Mouse (Mus musculus) ovary, postnatal 14 days (tissue): ENCODE results near the gene Gtpbp2.
A peak's percentile ranks its signal among the peaks of the same experiment; 100 is the strongest.

Experiments used
- DNase-seq: peaks from one replicate; pipeline ENCODE4 v3.0.0; 2022; ENCODE audit warnings: low spot score

The Gtpbp2 gene

GRCm38 (mm10) chr17:46160686-46161085 lies at the start of gene Gtpbp2:
Gene Gtpbp2 (plus strand): TSS chr17:46161032.
- DNase-seq = peak; percentile 84

- DNase-seq = no peak
Measured at GRCm38 (mm10) chr17:46115489-46115888, 45.3 kb upstream of the Gtpbp2 start.

DNA sequence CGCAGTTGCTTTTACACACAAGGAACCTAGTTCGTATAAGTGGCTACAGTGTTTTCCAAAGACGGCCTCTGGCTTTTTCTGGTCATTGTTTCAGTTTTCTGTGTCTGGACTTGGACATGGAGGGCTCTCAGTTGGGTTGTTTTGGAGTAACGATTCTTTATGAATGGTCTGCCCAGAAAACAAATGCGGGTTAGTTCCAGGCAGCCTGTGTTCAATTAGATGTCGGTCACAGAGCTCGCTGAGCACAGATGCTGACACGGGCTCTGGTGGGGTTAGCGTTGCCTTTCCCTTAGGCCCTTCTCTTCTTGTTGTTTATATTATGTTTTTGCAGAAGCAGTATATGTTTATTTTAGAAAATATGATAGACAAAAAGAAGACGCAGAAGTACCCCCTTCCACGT lies 44.7 kb upstream of the Gtpbp2 start:
- no peak for DNase-seq

GRCm38 (mm10) chr17:46116881-46117280 lies 44.0 kb upstream of the Gtpbp2 start:
- DNase-seq = no peak

DNA sequence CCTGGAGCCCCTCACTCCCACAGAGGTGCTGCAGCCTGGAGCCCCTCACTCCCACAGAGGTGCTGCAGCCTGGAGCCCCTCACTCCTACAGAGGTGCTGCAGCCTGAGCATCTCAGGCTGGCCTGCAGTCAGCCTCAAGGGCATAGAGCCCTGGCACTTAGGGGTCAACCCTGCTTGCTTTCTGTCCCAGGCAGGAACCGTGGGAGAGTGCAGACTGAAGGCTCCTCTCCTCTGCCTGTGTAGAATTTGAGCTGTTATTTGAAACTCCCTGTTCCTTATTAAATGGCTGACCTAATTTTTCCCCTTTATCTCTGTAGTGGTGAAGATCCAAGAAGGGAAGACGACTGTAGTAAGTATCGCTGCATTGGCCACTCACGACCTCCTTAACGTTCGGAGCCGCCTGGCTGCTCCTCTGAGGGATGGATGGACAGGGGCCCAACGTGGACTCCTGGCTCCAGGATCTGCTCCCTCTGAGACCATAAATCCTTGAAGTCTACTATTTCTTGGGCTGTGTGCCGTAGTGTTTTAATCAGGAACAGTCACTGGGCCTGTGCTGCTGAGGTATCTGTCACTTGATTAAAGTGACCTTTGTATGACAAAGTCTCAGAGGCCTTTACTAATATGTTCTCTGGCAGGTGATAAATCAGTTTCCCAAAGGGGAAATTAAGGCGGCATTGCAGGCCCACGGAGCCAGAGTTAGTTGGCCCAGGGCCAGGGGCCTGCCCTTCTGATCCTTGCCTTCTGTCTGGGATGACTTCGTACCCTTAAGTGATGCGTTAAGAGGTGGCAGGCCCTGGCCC lies 43.0 kb upstream of the Gtpbp2 start:
- DNase-seq = no peak

GRCm38 (mm10) chr17:46118423-46118850 lies 42.4 kb upstream of the Gtpbp2 start:
- no peak for DNase-seq

- DNase-seq = no peak
Measured at GRCm38 (mm10) chr17:46119641-46120040, 41.2 kb upstream of the Gtpbp2 start.

GRCm38 (mm10) chr17:46122791-46123190 lies 38.0 kb upstream of the Gtpbp2 start:
- DNase-seq = no peak

DNA sequence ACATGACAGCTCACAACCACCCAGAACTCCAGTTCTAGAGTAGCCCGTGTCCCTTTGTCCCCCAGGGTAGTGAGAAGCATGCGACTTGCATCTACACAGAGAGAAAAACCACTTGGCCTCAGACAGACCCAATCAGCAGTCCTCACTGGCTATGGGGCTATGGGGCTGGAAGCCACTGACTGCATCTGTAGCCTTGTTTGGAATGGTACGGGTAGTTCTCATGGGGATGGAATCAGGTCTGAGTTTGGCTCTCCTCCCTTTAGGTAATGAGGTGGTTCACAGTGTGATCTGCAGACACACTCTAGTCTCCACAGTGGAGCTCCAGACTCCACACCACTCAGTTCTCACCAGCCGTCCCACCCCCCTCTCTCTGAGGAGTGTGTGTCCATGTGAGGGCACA lies 37.5 kb upstream of the Gtpbp2 start:
- no peak for DNase-seq

GRCm38 (mm10) chr17:46123953-46124700 lies 36.7 kb upstream of the Gtpbp2 start:
- DNase-seq = no peak

- no peak for DNase-seq
Measured at GRCm38 (mm10) chr17:46126608-46127007, 34.2 kb upstream of the Gtpbp2 start.

- DNase-seq = no peak
Measured at GRCm38 (mm10) chr17:46127814-46128493, 32.9 kb upstream of the Gtpbp2 start.

- DNase-seq = peak; percentile 70
Measured at GRCm38 (mm10) chr17:46129741-46130498, 30.9 kb upstream of the Gtpbp2 start.

DNA sequence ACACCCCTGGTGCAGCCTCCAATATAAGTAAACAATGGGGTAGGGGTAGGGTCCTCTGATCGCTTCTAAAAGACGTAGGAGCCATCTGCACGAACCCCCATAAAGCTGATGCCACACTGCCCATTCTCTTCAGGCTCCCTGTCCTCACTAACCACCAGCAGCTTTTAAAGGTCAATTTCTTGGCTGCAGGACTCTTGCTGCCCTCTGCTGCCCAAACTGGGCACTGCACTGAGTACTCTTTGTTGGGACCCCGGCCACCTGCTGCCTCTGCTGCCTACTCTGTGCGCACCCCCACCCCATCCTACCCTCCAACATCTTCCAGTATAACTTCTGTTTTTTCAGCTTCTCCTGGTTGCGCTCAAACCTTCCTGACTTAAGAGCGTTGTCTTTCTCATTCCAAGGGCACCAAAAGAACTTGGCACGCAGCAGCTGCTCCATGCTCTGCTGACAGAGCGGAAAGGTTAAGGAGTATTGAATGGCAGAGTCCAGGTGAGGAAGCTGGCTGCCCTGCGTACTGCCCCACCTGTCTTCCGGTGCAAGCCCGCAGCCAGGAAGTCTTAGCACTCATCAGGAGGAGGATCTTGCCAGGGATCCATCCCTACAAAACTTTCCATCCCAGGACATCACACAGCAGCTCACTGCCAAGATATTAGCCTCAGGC lies 28.6 kb upstream of the Gtpbp2 start:
- DNase-seq = peak; percentile 84

- DNase-seq = no peak
Measured at GRCm38 (mm10) chr17:46132862-46133261, 28.0 kb upstream of the Gtpbp2 start.

GRCm38 (mm10) chr17:46138563-46139236 lies 22.1 kb upstream of the Gtpbp2 start:
- no peak for DNase-seq

DNA sequence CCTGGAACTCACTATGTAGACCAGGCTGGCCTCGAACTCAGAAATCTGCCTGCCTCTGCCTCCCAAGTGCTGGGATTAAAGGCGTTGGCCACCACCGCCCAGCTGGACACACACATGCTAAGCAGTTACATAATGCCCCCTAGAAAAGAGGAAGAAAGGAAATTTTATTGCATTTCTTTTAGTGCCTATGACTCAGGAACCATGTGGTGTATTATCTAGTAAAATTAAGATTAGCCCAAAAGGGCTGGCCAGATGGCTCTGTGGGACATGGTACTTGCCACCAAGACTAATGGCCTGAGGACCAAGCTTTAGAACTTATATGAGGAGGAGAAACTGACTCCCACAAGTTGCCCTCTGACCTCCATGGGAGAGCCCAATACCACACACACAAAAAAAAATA lies 21.0 kb upstream of the Gtpbp2 start:
- DNase-seq = no peak

- DNase-seq = peak; percentile 65
Measured at GRCm38 (mm10) chr17:46143578-46144423, 17.0 kb upstream of the Gtpbp2 start, which contains the start of gene Rsph9. Gene Rsph9 (minus strand): TSS chr17:46144216.

- peak; percentile 76 for DNase-seq
Measured at GRCm38 (mm10) chr17:46152847-46153782, 7.7 kb upstream of the Gtpbp2 start, which contains the start of gene Mad2l1bp. Gene Mad2l1bp (minus strand): TSS chr17:46153553.
